Mouse (Mus musculus) retina, postnatal 7 days (tissue): ENCODE data around the gene Pde4c.
A peak's percentile ranks its signal among the peaks of the same experiment; 100 is the strongest.

Source experiments
- DNase-seq: peaks from one replicate; pipeline ENCODE4 v3.0.0-alpha.2; 2012; ENCODE audit warnings: low read depth, low spot score

Pde4c gene

DNA sequence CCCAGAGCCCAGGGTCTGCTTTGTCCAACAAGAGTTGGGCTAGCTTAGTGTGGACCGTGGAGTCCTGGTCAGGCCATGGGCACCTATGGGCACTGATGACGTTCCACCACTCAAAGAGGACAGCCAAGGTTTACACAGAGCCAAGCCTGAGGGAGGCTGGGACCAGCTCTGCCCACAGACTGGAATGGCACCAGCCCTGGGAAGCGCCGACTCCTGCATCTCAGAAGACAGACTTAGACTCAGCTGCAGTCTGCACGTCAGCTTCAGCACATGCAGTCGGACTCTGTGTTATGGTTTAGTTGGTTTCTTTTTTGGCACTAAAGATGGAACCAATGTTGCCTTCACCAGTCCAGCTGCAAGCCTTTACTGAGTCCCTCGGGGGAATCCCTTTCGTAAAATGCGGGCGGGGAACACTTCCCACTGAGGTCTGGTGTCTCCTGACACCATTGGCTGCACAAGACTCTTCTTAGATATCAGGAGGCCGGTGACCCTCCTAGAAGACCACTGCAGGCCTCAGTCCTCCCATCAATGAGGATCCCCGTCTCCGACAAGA lies 26.7 kb downstream of the Pde4c start:
- DNase-seq = no peak

GRCm38 (mm10) chr8:70752000-70752764 lies 28.7 kb downstream of the Pde4c start:
- no peak for DNase-seq

DNA sequence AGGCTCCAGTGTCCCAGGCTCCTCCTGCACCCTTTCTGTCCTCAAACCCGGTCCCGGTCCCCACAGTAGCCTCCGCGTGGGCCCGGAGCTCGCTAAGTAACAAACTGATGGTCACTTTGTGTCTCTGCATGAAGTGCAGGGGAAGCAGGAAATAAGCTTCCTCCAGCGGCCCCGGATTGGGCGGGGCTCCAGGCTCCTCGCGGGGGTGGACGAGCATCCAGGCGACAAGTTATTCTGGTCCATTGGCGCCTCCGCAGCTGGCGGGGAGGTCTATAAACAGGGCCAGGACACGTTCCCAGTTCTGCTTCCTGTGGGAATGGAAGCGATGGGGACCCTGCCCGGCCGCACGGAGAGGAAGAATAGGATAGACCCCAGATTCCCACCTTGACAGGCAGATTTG lies 29.6 kb downstream of the Pde4c start:
- no peak for DNase-seq

DNA sequence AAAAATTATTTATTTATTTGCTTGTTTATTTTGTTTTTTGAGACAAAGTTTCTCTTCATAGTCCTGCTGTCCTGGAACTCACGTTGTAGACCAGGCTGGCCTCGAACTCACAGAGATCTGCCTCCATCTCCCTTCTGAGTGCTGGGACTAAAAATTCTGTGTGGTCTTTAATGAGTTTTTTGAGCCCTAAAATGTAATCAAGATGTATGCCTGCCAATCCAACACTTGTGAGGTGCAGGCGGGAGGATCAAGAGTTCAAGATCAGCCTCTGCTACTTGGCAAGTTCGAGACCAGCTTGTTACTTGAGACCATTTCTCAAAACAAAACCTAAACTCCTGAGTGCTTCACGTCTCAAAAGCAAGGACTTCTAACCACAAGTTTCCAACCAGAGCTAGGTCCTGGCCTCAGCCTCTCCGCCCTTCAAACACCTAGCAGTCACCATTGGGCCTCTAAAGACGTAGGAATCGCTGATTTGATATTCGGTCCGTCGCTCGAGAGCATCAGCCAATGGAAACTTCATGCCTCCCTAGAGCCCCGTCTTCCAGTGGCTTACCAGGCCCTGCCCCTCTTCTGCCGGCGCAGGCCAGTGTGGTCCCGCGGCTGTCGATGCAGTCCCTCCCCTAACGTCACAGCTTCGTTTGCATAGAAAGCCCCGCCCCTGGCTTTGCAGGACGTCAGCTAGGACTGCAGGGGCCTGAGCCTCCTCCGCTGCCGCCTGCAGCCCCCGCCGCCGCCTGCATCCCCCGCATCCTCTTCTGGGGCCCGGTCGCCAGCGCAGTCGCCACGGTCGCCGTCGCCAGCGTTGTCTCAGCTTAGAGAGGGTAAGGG lies 30.7 kb downstream of the Pde4c start, which contains the start of gene Rab3a:
TSS of gene Rab3a (plus strand) at position 637 of the 828 bp plus-strand sequence.
- peak; percentile 94 for DNase-seq

GRCm38 (mm10) chr8:70754871-70755660 lies 31.5 kb downstream of the Pde4c start:
- peak; percentile 62 for DNase-seq

DNA sequence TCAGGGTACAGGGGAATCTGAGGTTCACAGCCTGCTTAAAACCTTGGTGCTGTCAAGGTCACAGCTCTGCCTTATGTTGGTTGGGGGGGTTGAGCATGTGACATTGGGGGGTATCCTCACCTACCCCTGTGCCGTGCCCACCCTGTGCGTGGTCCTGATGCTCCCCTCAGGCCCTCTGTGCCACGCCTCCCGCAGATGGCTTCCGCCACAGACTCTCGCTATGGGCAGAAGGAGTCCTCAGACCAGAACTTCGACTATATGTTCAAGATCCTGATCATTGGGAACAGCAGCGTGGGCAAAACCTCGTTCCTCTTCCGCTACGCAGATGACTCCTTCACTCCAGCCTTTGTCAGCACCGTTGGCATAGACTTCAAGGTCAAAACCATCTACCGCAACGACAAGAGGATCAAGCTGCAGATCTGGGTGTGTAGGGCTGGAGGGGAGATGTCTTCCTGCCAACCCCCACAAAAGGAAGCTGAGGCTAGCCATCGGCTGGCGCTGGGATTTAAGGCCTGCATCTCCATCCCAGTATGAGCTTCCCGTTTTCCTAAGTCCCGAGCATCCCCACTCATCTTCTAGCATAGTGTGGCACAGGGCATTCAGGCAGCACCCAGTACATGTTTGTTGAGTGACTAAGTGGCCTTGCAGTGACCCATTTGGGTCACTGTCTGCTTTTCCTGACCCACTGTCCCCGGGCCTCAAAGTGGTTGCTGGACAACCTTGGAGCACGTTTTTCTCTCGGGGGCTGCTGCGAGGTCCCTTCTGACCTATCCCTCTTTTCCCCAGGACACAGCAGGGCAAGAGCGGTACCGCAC lies 32.3 kb downstream of the Pde4c start:
- DNase-seq = no peak

- DNase-seq = no peak
Observed at GRCm38 (mm10) chr8:70756476-70757040, 33.0 kb downstream of the Pde4c start.

- no peak for DNase-seq
Observed at GRCm38 (mm10) chr8:70757523-70758307, 34.2 kb downstream of the Pde4c start.

- no peak for DNase-seq
Observed at GRCm38 (mm10) chr8:70758308-70758615, 34.7 kb downstream of the Pde4c start.

DNA sequence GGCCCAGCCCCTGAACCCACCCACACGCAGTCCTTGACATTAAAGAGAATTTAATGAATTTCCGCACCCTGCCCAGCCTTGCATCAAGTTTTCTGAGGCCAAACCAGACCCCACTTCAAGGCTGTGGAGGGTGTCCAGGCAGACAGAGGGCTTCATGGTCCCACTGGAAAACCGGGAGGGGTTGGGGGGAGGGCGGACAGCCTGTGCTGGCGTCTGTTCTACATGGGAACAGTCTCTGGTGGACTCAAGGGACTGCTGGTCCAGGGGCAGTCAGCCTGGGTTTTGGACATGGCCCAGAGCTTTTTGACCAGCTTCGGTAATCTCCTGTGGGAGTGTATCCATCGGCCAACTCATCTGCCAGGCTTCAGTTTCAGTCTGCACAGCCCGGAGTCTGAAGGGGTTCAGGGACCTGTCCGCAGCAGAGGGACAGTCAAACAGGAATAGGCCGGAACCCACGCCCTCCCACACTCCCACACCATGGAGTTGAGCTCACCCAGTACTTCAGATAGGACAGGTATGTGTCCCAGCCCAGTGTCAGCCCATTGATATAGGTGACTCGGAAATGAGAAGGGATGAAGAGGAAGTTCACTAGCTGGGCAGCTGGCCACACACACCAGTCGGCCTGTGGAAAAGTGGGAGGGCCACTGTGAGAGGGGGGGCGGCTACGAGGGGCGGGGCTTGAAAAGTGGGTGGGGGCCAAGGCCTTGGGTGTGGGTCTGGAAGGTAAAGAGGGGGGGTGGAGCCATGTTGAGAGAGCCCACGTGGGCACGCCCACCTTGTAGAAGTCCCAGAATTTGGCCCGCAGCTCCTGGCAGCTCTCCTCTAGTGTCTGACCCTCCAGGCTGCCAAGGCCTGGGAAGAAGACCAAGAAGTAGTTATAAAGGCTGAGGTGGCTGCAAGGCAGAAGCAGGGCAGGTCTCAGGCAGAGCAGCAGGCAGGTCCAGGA lies 35.4 kb downstream of the Pde4c start:
- no peak for DNase-seq

DNA sequence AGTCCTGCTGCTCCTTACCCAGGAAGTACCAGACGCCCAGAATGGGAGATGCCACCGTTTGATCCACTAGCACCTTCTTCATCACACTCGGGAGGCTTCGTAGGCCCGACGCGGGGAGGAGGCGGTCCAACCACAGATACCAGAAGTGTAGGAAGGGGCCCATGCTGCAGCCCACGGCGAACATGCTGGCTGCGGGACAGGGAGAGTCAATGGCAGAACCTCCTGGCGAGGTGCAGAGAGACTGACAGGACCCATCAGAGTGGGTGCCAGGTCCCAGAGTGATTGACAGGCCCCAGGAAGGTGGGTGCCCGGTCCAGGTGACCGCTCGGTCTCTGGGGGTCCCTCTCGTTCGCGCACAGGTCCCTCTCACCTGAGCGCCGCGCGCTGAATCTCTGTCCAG lies 36.8 kb downstream of the Pde4c start:
- DNase-seq = no peak

GRCm38 (mm10) chr8:70760775-70761406 lies 37.4 kb downstream of the Pde4c start, which contains the start of gene Mpv17l2:
Gene Mpv17l2 (minus strand): TSS chr8:70760946.
- DNase-seq = peak; percentile 98

- DNase-seq = no peak
Observed at GRCm38 (mm10) chr8:70762118-70762517, 38.6 kb downstream of the Pde4c start.

- no peak for DNase-seq
Observed at GRCm38 (mm10) chr8:70763354-70763753, 39.8 kb downstream of the Pde4c start.

GRCm38 (mm10) chr8:70764026-70764425 lies 40.5 kb downstream of the Pde4c start:
- no peak for DNase-seq

GRCm38 (mm10) chr8:70764676-70765075 lies 41.2 kb downstream of the Pde4c start:
- no peak for DNase-seq

DNA sequence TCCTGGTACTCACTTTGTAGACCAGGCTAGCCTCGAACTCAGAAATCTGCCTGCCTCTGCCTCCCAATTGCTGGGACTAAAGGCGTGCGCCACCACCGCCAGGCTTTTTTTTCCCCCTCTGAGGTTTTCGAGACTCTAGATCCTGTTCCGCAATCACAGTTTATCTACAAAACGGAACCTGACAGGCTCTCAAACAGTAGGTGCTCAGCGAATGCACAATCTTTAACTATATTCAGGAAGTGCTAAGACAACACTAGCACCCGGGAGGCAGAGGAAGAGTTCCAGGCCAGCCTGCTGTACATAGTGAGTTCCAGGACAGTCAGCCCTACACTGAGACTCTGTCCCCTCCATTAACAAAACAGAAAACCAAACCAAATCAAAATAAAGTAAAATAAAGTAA lies 41.8 kb downstream of the Pde4c start:
- no peak for DNase-seq
